Mouse (Mus musculus) ES-CJ7 (cell line): ENCODE results near the gene Wwox.
A peak's percentile ranks its signal among the peaks of the same experiment; 100 is the strongest.

ENCODE experiments used
- DNase-seq: peaks from one replicate; pipeline ENCODE4 v3.0.0; 2011; ENCODE audit warnings: low read depth, low spot score

Wwox gene

GRCm38 (mm10) chr8:115009897-115010768, 570.7 kb downstream of the Wwox start:
- peak; percentile 61 for DNase-seq

- DNase-seq, result peak; percentile 25
Measured at GRCm38 (mm10) chr8:115010769-115011073, 571.3 kb downstream of the Wwox start.

GRCm38 (mm10) chr8:115019661-115020060, 580.2 kb downstream of the Wwox start:
- DNase-seq, result no peak

- DNase-seq, result no peak
Measured at GRCm38 (mm10) chr8:115021731-115022130, 582.3 kb downstream of the Wwox start.

GRCm38 (mm10) chr8:115024062-115024461, 584.6 kb downstream of the Wwox start:
- DNase-seq, result no peak

GRCm38 (mm10) chr8:115025390-115026098, 586.1 kb downstream of the Wwox start:
- no peak for DNase-seq

GRCm38 (mm10) chr8:115026201-115026600, 586.7 kb downstream of the Wwox start:
- DNase-seq, result no peak

- no peak for DNase-seq
Measured at GRCm38 (mm10) chr8:115033194-115033593, 593.7 kb downstream of the Wwox start.

GRCm38 (mm10) chr8:115036016-115036415, 596.6 kb downstream of the Wwox start:
- peak; percentile 52 for DNase-seq

- DNase-seq, result no peak
Measured at GRCm38 (mm10) chr8:115038426-115038825, 599.0 kb downstream of the Wwox start.

- DNase-seq, result no peak
Measured at GRCm38 (mm10) chr8:115045746-115046145, 606.3 kb downstream of the Wwox start.

GRCm38 (mm10) chr8:115046496-115046895, 607.0 kb downstream of the Wwox start:
- DNase-seq, result no peak

GRCm38 (mm10) chr8:115058193-115058835, 618.9 kb downstream of the Wwox start:
- DNase-seq, result no peak

GRCm38 (mm10) chr8:115063623-115064022, 624.2 kb downstream of the Wwox start:
- DNase-seq, result no peak

GRCm38 (mm10) chr8:115064691-115065090, 625.2 kb downstream of the Wwox start:
- no peak for DNase-seq

- peak; percentile 16 for DNase-seq
Measured at GRCm38 (mm10) chr8:115065386-115065785, 625.9 kb downstream of the Wwox start.

- DNase-seq, result no peak
Measured at GRCm38 (mm10) chr8:115066550-115067058, 627.1 kb downstream of the Wwox start.

GRCm38 (mm10) chr8:115068723-115069122, 629.3 kb downstream of the Wwox start:
- no peak for DNase-seq

- DNase-seq, result no peak
Measured at GRCm38 (mm10) chr8:115070225-115070624, 630.8 kb downstream of the Wwox start.

- no peak for DNase-seq
Measured at GRCm38 (mm10) chr8:115071231-115071630, 631.8 kb downstream of the Wwox start.

GRCm38 (mm10) chr8:115078296-115078695, 638.8 kb downstream of the Wwox start:
- no peak for DNase-seq
